Mouse (Mus musculus) bone marrow, adult 2 months (tissue): Measurements from ENCODE around the gene Serinc5. TPM values are rescaled to one million over a fixed set of nuclear protein-coding genes. Genes with fewer than 3 reads are reported as not detected.

ENCODE experiments used
- H3K27ac ChIP-seq: fragments of 200-500 bp; 2 replicates; pipeline ENCODE4 v1.5.1; 2012; ENCODE audit warnings: low read depth, mild to moderate bottlenecking, control low read depth, inconsistent platforms, low read length; ENCODE audit not compliant: control insufficient read depth, poor library complexity, insufficient read depth
- H3K4me1 ChIP-seq: fragments of 200-500 bp; 2 replicates; pipeline ENCODE4 v1.6.1; 2011; ENCODE audit warnings: low read length; ENCODE audit not compliant: control insufficient read depth, insufficient read depth
- H3K4me3 ChIP-seq: fragments of 200-500 bp; replicated peaks from 2 replicates; pipeline ENCODE3; 2011; ENCODE audit warnings: mild to moderate bottlenecking, low read depth, low read length, control low read depth; ENCODE audit not compliant: control insufficient read depth
- CTCF ChIP-seq: fragments of 200-500 bp; IDR thresholded peaks from 2 replicates; pipeline ENCODE4 v1.5.1; 2011; ENCODE audit warnings: low read length, control low read depth; ENCODE audit not compliant: control insufficient read depth, insufficient read depth
- POLR2A ChIP-seq: fragments of 200-500 bp; IDR thresholded peaks from 2 replicates; pipeline ENCODE4 v1.6.1; 2011; ENCODE audit warnings: low read depth, mild to moderate bottlenecking, control low read depth, low read length, borderline replicate concordance; ENCODE audit not compliant: control insufficient read depth
- WGBS: fragments of 180-500 bp; shearing (Covaris S2); methylation state at CpG from one replicate; pipeline ENCODE4 v1.1.7; 2018; 5-methylcytosine and 5-hydroxymethylcytosine counted together
- polyA plus RNA-seq: library from polyadenylated mRNA; stranded (reverse); fragments of >200 nt; gene quantifications from 2 replicates; pipeline ENCODE4 v1.2.4, GENCODE M21; 2011; ENCODE audit warnings: low replicate concordance; ENCODE audit not compliant: missing spikeins, insufficient read depth, insufficient read length

The Serinc5 gene
- polyA plus RNA-seq, 1 experiment: 17.4 TPM

DNA sequence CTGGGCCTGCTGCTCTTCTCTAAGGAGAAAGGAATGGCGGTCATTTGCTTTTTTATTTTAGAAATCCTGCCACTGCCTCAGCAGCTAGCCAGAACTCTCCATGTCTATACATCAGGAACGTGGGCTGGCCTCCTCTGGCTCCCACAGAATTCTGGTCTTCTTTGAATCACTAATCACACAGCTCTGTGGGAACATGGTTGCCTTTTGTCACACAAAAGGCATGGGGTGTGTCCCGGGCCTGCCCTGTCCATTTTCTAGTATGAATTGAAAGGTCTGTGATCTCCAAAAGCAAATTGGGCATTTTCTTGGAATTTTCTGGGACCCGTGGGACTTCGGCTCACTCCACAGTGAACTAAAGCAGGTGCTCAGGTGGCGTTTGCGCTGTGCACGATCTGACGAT is 87.9 kb downstream of the Serinc5 start:
- WGBS: 92% methylated on average over 9 of the region's 9 CpGs
- Histone ChIP-seq H3K4me1 (no peaks in the 10 kb centered on the region), H3K4me3 (no peak overlapping the region), H3K27ac (no peak overlapping the region)
- TF ChIP-seq POLR2A: no peak
- TF ChIP-seq CTCF: no peak

DNA sequence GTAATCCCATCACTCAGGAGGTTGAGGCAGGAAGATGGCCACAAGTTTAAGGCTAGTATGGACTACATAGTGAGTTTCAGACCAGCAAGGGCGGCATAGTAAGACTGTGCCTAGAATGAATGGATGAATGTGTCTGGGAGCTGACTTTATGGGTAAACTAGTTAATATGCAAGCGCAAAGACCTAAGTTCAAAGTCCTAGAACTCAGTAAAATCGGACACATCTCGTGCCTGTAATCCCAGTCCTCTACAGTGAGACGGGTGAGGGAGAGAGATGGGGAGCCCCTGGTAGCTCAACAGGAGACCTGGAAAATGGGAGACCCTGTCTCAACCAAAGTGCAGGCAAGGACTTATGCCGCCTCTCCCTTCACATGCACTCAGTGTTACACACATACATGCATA is 88.5 kb downstream of the Serinc5 start:
- H3K27ac ChIP-seq: no peak overlapping the region
- TF ChIP-seq CTCF: no peak
- no peak for TF ChIP-seq POLR2A
- no peak overlapping the region for H3K4me3 ChIP-seq
- WGBS: 94% methylated on average over 6 of the region's 6 CpGs
- no peaks in the 10 kb centered on the region for H3K4me1 ChIP-seq

DNA sequence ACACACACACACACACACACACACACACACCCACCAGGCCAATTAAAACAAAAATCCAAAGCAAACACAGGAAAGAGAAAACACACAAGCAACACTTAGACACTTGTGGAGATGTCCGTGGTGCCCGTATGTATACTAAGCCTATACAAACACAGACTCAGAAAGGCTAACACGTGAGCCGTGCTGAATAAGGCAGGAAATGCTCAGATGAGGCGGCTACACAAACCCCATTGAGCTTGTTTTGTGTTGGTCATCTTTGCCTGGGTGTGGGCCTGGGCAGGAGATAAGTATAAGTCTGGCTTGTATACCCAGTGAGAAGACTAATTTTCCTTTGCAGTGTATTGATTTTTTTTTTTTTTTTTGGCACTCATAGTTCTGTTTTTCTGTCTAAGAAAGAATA is 91.1 kb downstream of the Serinc5 start:
- Histone ChIP-seq H3K27ac (no peak overlapping the region), H3K4me1 (no peaks in the 10 kb centered on the region), H3K4me3 (no peak overlapping the region)
- TF ChIP-seq CTCF (no peak), POLR2A (no peak)
- 91% methylated on average over 5 of the region's 5 CpGs for WGBS

DNA sequence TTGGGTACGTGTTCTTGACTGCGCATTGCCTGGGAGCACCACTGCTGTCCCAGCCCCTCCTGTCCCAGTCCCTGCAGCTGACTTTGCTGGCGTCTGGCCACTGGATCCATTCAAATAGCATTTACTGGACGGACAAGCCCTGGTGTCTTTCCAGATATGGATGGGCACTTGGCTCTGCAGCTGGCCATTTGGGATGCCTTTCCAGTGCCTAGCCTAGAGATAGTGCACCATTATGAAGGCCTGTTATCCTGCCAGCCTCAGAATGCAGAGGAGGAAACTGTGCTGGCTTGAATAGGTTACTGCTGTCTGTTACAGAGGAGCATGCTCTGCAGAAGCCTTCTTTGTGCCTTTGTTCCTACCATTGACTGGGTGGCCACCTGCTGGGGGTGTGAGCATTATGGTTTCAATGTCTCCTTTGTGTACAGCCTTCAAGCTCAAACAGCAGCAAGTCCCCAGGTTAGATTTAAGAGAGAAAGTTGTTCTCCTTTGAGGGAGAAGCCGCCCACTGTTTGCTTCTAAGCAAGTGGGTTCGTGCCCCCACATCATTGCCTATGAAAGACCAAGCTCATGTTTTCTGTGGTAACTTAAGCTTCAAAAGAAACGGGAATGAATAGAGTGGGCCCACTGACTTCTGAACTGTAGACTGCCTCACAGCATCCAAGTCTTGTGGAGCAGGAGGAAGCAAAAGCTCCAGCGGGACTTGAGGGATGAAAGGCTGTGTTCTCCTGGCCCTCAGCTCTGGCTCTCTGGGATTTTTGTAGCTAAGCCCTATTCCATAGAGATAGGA is 92.5 kb downstream of the Serinc5 start:
- Histone ChIP-seq H3K27ac (no peak overlapping the region), H3K4me3 (no peak overlapping the region), H3K4me1 (no peaks in the 10 kb centered on the region)
- TF ChIP-seq POLR2A (no peak), CTCF (no peak)
- 86% methylated on average over 8 of the region's 8 CpGs for WGBS

DNA sequence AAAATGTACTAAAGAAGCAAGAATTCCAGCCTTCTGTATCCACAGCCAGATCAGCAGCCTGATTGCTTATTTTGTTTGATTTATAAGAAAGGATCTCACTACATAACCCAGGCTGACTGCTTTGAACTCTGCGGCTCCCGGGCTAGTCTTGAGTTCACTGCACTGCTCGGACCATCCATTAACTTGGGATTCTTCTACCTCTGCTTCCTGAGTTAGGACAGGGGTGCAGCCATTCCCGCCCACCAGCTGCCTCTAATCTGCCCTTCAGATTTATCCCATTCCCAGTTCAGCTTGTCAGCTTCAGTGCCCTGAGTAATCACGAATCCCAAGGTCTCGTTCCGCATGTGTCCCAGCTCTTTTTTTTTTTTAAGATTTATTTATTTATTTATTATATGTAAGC is 93.3 kb downstream of the Serinc5 start:
- TF ChIP-seq CTCF: no peak
- no peak for TF ChIP-seq POLR2A
- H3K27ac ChIP-seq: no peak overlapping the region
- 90% methylated on average over 7 of the region's 7 CpGs for WGBS

DNA sequence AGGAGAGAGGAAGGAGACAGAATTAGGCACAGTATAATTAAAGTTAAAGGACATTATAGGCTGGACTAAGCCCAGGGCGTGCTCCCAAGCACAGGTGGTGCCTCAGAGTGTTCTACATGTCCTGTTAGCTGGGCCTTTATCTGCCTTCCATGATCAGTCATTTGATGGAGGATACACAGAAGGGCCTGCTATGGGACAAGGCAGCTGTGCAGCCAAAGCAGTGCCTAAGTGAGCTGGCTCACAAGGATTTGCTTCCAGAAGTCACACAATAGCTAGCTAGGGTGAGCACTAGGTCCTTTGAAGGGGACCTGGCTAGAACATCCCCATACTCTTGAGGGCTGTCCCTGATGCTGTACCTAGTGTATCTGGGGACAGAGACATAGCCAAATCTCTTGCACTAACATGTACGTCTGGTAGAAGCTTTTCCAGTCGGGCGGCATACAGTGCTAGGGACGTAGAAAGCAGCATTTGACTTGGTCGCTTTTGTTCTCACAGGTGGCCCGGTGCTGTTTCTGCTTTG is 94.2 kb downstream of the Serinc5 start:
- no peak overlapping the region for H3K4me3 ChIP-seq
- no peaks in the 10 kb centered on the region for H3K4me1 ChIP-seq
- no peak overlapping the region for H3K27ac ChIP-seq
- no peak for TF ChIP-seq POLR2A
- 94% methylated on average over 7 of the region's 7 CpGs for WGBS

More for the DNA sequence above, 93.3 kb downstream of the Serinc5 start:
- Histone ChIP-seq H3K4me1 (no peaks in the 10 kb centered on the region), H3K4me3 (no peak overlapping the region)

DNA sequence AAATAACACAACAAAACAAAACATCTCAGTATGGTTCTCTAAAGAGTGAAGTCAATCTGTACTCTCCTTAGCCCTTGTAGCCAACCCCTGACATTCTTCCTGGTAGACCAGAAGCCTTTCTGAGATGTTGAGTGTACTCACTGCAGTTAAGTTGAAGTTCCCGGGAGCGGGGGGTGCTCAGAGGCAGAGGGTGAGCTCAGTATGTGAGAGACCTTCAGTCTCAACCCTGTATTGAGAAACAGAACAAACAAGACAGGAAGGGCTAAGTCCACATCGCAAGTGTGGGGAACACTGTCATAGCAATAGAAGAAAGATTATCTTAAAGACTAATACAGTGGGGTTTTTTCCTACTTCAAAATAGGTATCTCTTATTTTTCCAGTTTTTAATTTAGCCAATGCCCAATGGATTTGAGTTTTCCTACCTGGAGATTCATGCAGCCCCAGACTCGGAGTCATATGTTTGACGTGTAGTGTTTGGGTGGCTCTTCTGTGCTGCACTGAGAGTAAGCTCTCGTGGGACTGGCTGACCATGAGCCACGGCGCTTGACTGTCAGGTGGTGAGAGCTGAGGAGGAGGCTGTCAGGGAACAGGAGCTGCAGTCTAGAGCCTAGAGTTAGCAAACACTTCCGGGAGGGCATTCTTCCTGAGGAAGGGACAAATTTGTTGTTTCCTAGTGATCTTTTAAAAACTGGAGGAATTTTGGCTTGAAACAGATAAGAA is 95.6 kb downstream of the Serinc5 start:
- no peak for TF ChIP-seq CTCF
- no peak for TF ChIP-seq POLR2A
- Histone ChIP-seq H3K27ac (no peak overlapping the region), H3K4me3 (no peak overlapping the region), H3K4me1 (no peaks in the 10 kb centered on the region)
- 90% methylated on average over 9 of the region's 9 CpGs for WGBS

DNA sequence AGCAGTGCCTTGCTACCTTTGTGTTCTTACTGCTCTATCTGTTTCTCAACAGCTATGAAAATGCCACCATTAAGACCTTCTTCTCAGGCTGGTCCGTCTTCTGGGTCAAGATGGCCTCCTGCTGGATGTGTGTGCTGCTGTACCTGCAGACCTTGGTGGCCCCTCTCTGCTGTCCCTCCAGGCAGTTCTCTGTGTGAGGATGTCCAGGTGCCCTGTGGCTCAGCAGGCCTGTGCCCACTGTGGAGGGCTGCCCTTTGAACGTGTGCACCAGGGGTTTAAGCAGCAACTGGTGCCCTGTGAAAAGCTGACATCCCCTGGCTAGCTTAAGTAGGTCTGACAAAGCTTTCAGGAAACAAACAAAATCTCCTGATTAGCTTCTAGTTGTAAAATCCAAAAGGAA is 97.0 kb downstream of the Serinc5 start:
- Histone ChIP-seq H3K27ac (no peak overlapping the region), H3K4me3 (no peak overlapping the region), H3K4me1 (no peaks in the 10 kb centered on the region; the same call in 1 of the 2 replicates)
- no peak for TF ChIP-seq CTCF
- WGBS: 76% methylated on average over 2 of the region's 2 CpGs
